Mouse (Mus musculus) forebrain, embryonic 15.5 days (tissue): ENCODE measurements around the gene Fgfr2. TPM values are rescaled to one million over a fixed set of nuclear protein-coding genes. Genes with fewer than 3 reads are reported as not detected.

Source experiments
- ATAC-seq: fragments of 200-750 bp; cut with Nextera tagmentation; replicated peaks from 2 replicates; pipeline ENCODE4 v1.8.0; 2017; ENCODE audit warnings: mild to moderate bottlenecking, moderate TSS enrichment, moderate library complexity
- H3K27ac ChIP-seq: fragments of 300-500 bp; sonication (generic); replicated peaks from 2 replicates; pipeline ENCODE4 v1.5.1; 2015; ENCODE audit warnings: mild to moderate bottlenecking, inconsistent platforms
- H3K27me3 ChIP-seq: fragments of 300-500 bp; sonication (generic); 2 replicates; pipeline ENCODE4 v1.6.1; 2015; ENCODE audit warnings: inconsistent platforms
- H3K36me3 ChIP-seq: fragments of 300-500 bp; sonication (generic); 2 replicates; pipeline ENCODE4 v1.6.1; 2015; ENCODE audit warnings: mild to moderate bottlenecking, inconsistent platforms
- H3K4me1 ChIP-seq: fragments of 300-500 bp; sonication (generic); 2 replicates; pipeline ENCODE4 v1.6.1; 2015; ENCODE audit warnings: inconsistent platforms
- H3K4me2 ChIP-seq: fragments of 300-500 bp; sonication (generic); replicated peaks from 2 replicates; pipeline ENCODE4 v1.6.1; 2015; ENCODE audit warnings: mild to moderate bottlenecking, inconsistent platforms
- H3K4me3 ChIP-seq: fragments of 300-500 bp; sonication (generic); 2 replicates; pipeline ENCODE4 v1.5.1; 2015; ENCODE audit warnings: mild to moderate bottlenecking, inconsistent platforms
- H3K9ac ChIP-seq: fragments of 300-500 bp; sonication (generic); replicated peaks from 2 replicates; pipeline ENCODE4 v1.6.1; 2015; ENCODE audit warnings: mild to moderate bottlenecking, inconsistent platforms
- H3K9me3 ChIP-seq: fragments of 300-500 bp; sonication (generic); 2 replicates; pipeline ENCODE4 v1.6.1; 2016; ENCODE audit warnings: inconsistent platforms
- WGBS: fragments of 180-500 bp; shearing (Covaris S2); methylation state at CpG from one replicate; pipeline ENCODE4 v1.1.7; 2015; ENCODE audit warnings: mixed read lengths; 5-methylcytosine and 5-hydroxymethylcytosine counted together
- polyA plus RNA-seq: library from polyadenylated mRNA; unstranded; fragments of >200 nt; fragmentation: Nextera tagmentation; extraction: Ambion mirVana; gene quantifications from 2 replicates; pipeline ENCODE4 v1.2.1, GENCODE M21; 2015

Gene Fgfr2
- polyA plus RNA-seq, 1 experiment from 2014 or later: 48.1 TPM

- H3K4me3 ChIP-seq: no peak overlapping the region
- WGBS: 87% methylated on average over 4 of the region's 4 CpGs
- H3K9ac ChIP-seq: no peak overlapping the region
- no peaks in the 10 kb centered on the region for H3K27me3 ChIP-seq
- H3K4me1 ChIP-seq: 0 out of 2 replicates have a peak, but pooled peaks cover 3% of the 10 kb centered on the region
- no peak overlapping the region for H3K27ac ChIP-seq
- H3K9me3 ChIP-seq: no peaks in the 10 kb centered on the region
- no peak overlapping the region for H3K4me2 ChIP-seq
- no peak for ATAC-seq
- no peaks in the 10 kb centered on the region for H3K36me3 ChIP-seq
Measured at GRCm38 (mm10) chr7:132105326-132105725, 1017.8 kb downstream of the Fgfr2 start.

- no peaks in the 10 kb centered on the region for H3K27me3 ChIP-seq
- H3K4me1 ChIP-seq: 0 out of 2 replicates have a peak, but pooled peaks cover 3% of the 10 kb centered on the region
- 88% methylated on average over 4 of the region's 4 CpGs for WGBS
- H3K36me3 ChIP-seq: no peaks in the 10 kb centered on the region
- H3K9me3 ChIP-seq: no peaks in the 10 kb centered on the region
- ATAC-seq: no peak
- no peak overlapping the region for H3K27ac ChIP-seq
- H3K4me2 ChIP-seq: no peak overlapping the region
- no peak overlapping the region for H3K4me3 ChIP-seq
- H3K9ac ChIP-seq: no peak overlapping the region
Measured at GRCm38 (mm10) chr7:132098441-132098840, 1024.7 kb downstream of the Fgfr2 start.

- Histone ChIP-seq H3K4me1 (no peaks in the 10 kb centered on the region), H3K9ac (no peak overlapping the region), H3K36me3 (no peaks in the 10 kb centered on the region), H3K4me3 (no peak overlapping the region), H3K4me2 (no peak overlapping the region), H3K27ac (no peak overlapping the region), H3K27me3 (no peaks in the 10 kb centered on the region), H3K9me3 (no peaks in the 10 kb centered on the region)
- 80% methylated on average over 7 of the region's 7 CpGs for WGBS
- ATAC-seq: no peak
Measured at GRCm38 (mm10) chr7:132094666-132095065, 1028.5 kb downstream of the Fgfr2 start.

GRCm38 (mm10) chr7:132091551-132091950 lies 1031.6 kb downstream of the Fgfr2 start:
- H3K4me3 ChIP-seq: no peak overlapping the region
- no peak overlapping the region for H3K27ac ChIP-seq
- no peak overlapping the region for H3K4me2 ChIP-seq
- H3K4me1 ChIP-seq: no peaks in the 10 kb centered on the region
- 83% methylated on average over 7 of the region's 7 CpGs for WGBS
- ATAC-seq: no peak
- H3K9me3 ChIP-seq: no peaks in the 10 kb centered on the region
- H3K36me3 ChIP-seq: no peaks in the 10 kb centered on the region
- no peaks in the 10 kb centered on the region for H3K27me3 ChIP-seq
- H3K9ac ChIP-seq: no peak overlapping the region

GRCm38 (mm10) chr7:132088606-132089005 lies 1034.5 kb downstream of the Fgfr2 start:
- ATAC-seq: no peak
- no peaks in the 10 kb centered on the region for H3K9me3 ChIP-seq
- H3K36me3 ChIP-seq: no peaks in the 10 kb centered on the region
- H3K4me3 ChIP-seq: no peak overlapping the region
- 78% methylated on average over 6 of the region's 6 CpGs for WGBS
- no peaks in the 10 kb centered on the region for H3K4me1 ChIP-seq
- H3K27ac ChIP-seq: no peak overlapping the region
- no peak overlapping the region for H3K9ac ChIP-seq
- H3K4me2 ChIP-seq: no peak overlapping the region
- no peaks in the 10 kb centered on the region for H3K27me3 ChIP-seq

GRCm38 (mm10) chr7:132088181-132088580 lies 1035.0 kb downstream of the Fgfr2 start:
- 77% methylated on average over 4 of the region's 4 CpGs for WGBS
- no peaks in the 10 kb centered on the region for H3K9me3 ChIP-seq
- no peak for ATAC-seq
- H3K27me3 ChIP-seq: no peaks in the 10 kb centered on the region
- no peaks in the 10 kb centered on the region for H3K36me3 ChIP-seq
- no peak overlapping the region for H3K27ac ChIP-seq
- H3K4me1 ChIP-seq: no peaks in the 10 kb centered on the region
- no peak overlapping the region for H3K4me3 ChIP-seq
- no peak overlapping the region for H3K9ac ChIP-seq
- no peak overlapping the region for H3K4me2 ChIP-seq

GRCm38 (mm10) chr7:132075825-132076224 lies 1047.3 kb downstream of the Fgfr2 start:
- H3K9me3 ChIP-seq: no peaks in the 10 kb centered on the region
- H3K4me3 ChIP-seq: no peak overlapping the region
- no peak for ATAC-seq
- no peaks in the 10 kb centered on the region for H3K27me3 ChIP-seq
- H3K4me1 ChIP-seq: peaks cover 6% of the 10 kb centered on the region; the same call in 1 of the 2 replicates
- no peak overlapping the region for H3K9ac ChIP-seq
- H3K4me2 ChIP-seq: no peak overlapping the region
- no peak overlapping the region for H3K27ac ChIP-seq
- H3K36me3 ChIP-seq: no peaks in the 10 kb centered on the region
- 79% methylated on average over 1 of the region's 1 CpGs for WGBS

GRCm38 (mm10) chr7:132074503-132074902 lies 1048.6 kb downstream of the Fgfr2 start:
- H3K9ac ChIP-seq: no peak overlapping the region

GRCm38 (mm10) chr7:132070877-132071625 lies 1052.1 kb downstream of the Fgfr2 start:
- WGBS: 93% methylated on average over 6 of the region's 6 CpGs
- no peak for ATAC-seq
- Histone ChIP-seq H3K9me3 (no peaks in the 10 kb centered on the region), H3K4me3 (no peak overlapping the region), H3K27ac (no peak overlapping the region), H3K36me3 (no peaks in the 10 kb centered on the region), H3K27me3 (no peaks in the 10 kb centered on the region), H3K9ac (no peak overlapping the region), H3K4me1 (no peaks in the 10 kb centered on the region), H3K4me2 (no peak overlapping the region)

More at GRCm38 (mm10) chr7:132074503-132074902, 1048.6 kb downstream of the Fgfr2 start:
- Histone ChIP-seq H3K4me2 (no peak overlapping the region), H3K27me3 (no peaks in the 10 kb centered on the region), H3K36me3 (no peaks in the 10 kb centered on the region), H3K27ac (no peak overlapping the region), H3K4me3 (no peak overlapping the region), H3K4me1 (peaks cover 6% of the 10 kb centered on the region; the same call in 1 of the 2 replicates), H3K9me3 (no peaks in the 10 kb centered on the region)
- WGBS: 68% methylated on average over 3 of the region's 3 CpGs
- no peak for ATAC-seq

GRCm38 (mm10) chr7:132067951-132068350 lies 1055.2 kb downstream of the Fgfr2 start:
- Histone ChIP-seq H3K9ac (no peak overlapping the region), H3K27me3 (no peaks in the 10 kb centered on the region), H3K36me3 (no peaks in the 10 kb centered on the region), H3K4me1 (no peaks in the 10 kb centered on the region), H3K4me3 (no peak overlapping the region), H3K9me3 (no peaks in the 10 kb centered on the region), H3K4me2 (no peak overlapping the region), H3K27ac (no peak overlapping the region)
- no peak for ATAC-seq
- WGBS: 92% methylated on average over 5 of the region's 5 CpGs

- no peak overlapping the region for H3K4me2 ChIP-seq
- H3K4me3 ChIP-seq: no peak overlapping the region
- H3K36me3 ChIP-seq: no peaks in the 10 kb centered on the region
- H3K27me3 ChIP-seq: no peaks in the 10 kb centered on the region
- 94% methylated on average over 5 of the region's 5 CpGs for WGBS
- H3K9me3 ChIP-seq: no peaks in the 10 kb centered on the region
- no peak overlapping the region for H3K9ac ChIP-seq
- ATAC-seq: no peak
- H3K27ac ChIP-seq: no peak overlapping the region
- H3K4me1 ChIP-seq: no peaks in the 10 kb centered on the region
Measured at GRCm38 (mm10) chr7:132067511-132067910, 1055.6 kb downstream of the Fgfr2 start.

GRCm38 (mm10) chr7:132060116-132060515 lies 1063.0 kb downstream of the Fgfr2 start:
- Histone ChIP-seq H3K9ac (no peak overlapping the region), H3K4me2 (no peak overlapping the region), H3K9me3 (no peaks in the 10 kb centered on the region), H3K4me1 (0 out of 2 replicates have a peak, but pooled peaks cover 2% of the 10 kb centered on the region), H3K36me3 (no peaks in the 10 kb centered on the region), H3K4me3 (no peak overlapping the region), H3K27ac (no peak overlapping the region), H3K27me3 (no peaks in the 10 kb centered on the region)
- ATAC-seq: no peak
- WGBS: 83% methylated on average over 7 of the region's 7 CpGs

GRCm38 (mm10) chr7:132056565-132056964 lies 1066.6 kb downstream of the Fgfr2 start:
- Histone ChIP-seq H3K27me3 (no peaks in the 10 kb centered on the region), H3K4me3 (no peak overlapping the region), H3K9me3 (no peaks in the 10 kb centered on the region), H3K36me3 (no peaks in the 10 kb centered on the region), H3K9ac (no peak overlapping the region), H3K4me1 (0 out of 2 replicates have a peak, but pooled peaks cover 2% of the 10 kb centered on the region), H3K27ac (no peak overlapping the region), H3K4me2 (no peak overlapping the region)
- no peak for ATAC-seq
- WGBS: 32% methylated on average over 7 of the region's 7 CpGs
